Mouse (Mus musculus) ES-Bruce4 (cell line): ENCODE data around the gene Slc38a9. TPM values are rescaled to one million over a fixed set of nuclear protein-coding genes. Genes with fewer than 3 reads are reported as not detected.

Experiments used
- H3K27ac ChIP-seq: 2 replicates; pipeline ENCODE4 v1.5.1; 2012; ENCODE audit warnings: low read length, inconsistent platforms; ENCODE audit not compliant: insufficient read depth
- H3K27me3 ChIP-seq: 2 replicates; pipeline ENCODE4 v1.6.1; 2012; ENCODE audit warnings: mild to moderate bottlenecking, low read length, inconsistent platforms; ENCODE audit not compliant: control insufficient read depth, poor library complexity, insufficient read depth, severe bottlenecking
- H3K36me3 ChIP-seq: 2 replicates; pipeline ENCODE4 v1.6.1; 2012; ENCODE audit warnings: inconsistent platforms, mild to moderate bottlenecking, low read length, moderate library complexity; ENCODE audit not compliant: control insufficient read depth, poor library complexity, insufficient read depth, severe bottlenecking
- H3K4me1 ChIP-seq: one replicate; pipeline ENCODE4 v1.8.1; 2011; ENCODE audit warnings: low read length; ENCODE audit not compliant: control insufficient read depth, insufficient read depth
- H3K4me3 ChIP-seq: 2 replicates; pipeline ENCODE4 v1.5.1; 2011; ENCODE audit warnings: low read depth, mild to moderate bottlenecking, low read length
- H3K9ac ChIP-seq: 2 replicates; pipeline ENCODE4 v1.6.1; 2012; ENCODE audit warnings: low read depth, mild to moderate bottlenecking, inconsistent platforms; ENCODE audit not compliant: poor library complexity, severe bottlenecking
- H3K9me3 ChIP-seq: replicated peaks from 2 replicates; pipeline ENCODE4 v1.6.1; 2012; ENCODE audit warnings: mild to moderate bottlenecking, low read length, inconsistent platforms; ENCODE audit not compliant: control insufficient read depth, poor library complexity, insufficient read depth, severe bottlenecking
- CTCF ChIP-seq: IDR thresholded peaks from one replicate; pipeline ENCODE4 v1.8.1; 2011; ENCODE audit warnings: low read depth, low read length
- EP300 ChIP-seq: IDR thresholded peaks from 2 replicates; pipeline ENCODE4 v1.6.1; 2011; ENCODE audit warnings: low read depth, low read length; ENCODE audit not compliant: insufficient read depth
- POLR2A ChIP-seq: IDR thresholded peaks from one replicate; pipeline ENCODE4 v1.8.1; 2011; ENCODE audit warnings: low read length; ENCODE audit not compliant: insufficient read depth
- polyA plus RNA-seq: library from polyadenylated mRNA; stranded (reverse); fragments of >200 nt; gene quantifications from 2 replicates; pipeline ENCODE4 v1.2.4, GENCODE M21; 2011; ENCODE audit warnings: low read depth; ENCODE audit not compliant: missing spikeins, insufficient read depth, insufficient read length

Gene Slc38a9
- polyA plus RNA-seq, 1 experiment, result 16.9 TPM

- no peak overlapping the region for H3K9ac ChIP-seq
- no peak for TF ChIP-seq POLR2A
- no peaks in the 10 kb centered on the region for H3K27me3 ChIP-seq
Observed at GRCm38 (mm10) chr13:112745936-112746694, 85.6 kb downstream of the Slc38a9 start.

GRCm38 (mm10) chr13:112746695-112747055, 86.1 kb downstream of the Slc38a9 start:
- peaks cover 8% of the 10 kb centered on the region for H3K4me1 ChIP-seq
- H3K27ac ChIP-seq, result no peak overlapping the region
- H3K9me3 ChIP-seq, result no peaks in the 10 kb centered on the region
- no peak overlapping the region for H3K4me3 ChIP-seq
- H3K27me3 ChIP-seq, result no peaks in the 10 kb centered on the region
- H3K9ac ChIP-seq, result no peak overlapping the region
- TF ChIP-seq POLR2A (no peak), EP300 (no peak), CTCF (no peak)
- H3K36me3 ChIP-seq, result no peaks in the 10 kb centered on the region

More at GRCm38 (mm10) chr13:112745936-112746694, 85.6 kb downstream of the Slc38a9 start:
- H3K4me1 ChIP-seq, result peaks cover 8% of the 10 kb centered on the region
- no peak overlapping the region for H3K27ac ChIP-seq
- no peak overlapping the region for H3K4me3 ChIP-seq
- no peaks in the 10 kb centered on the region for H3K9me3 ChIP-seq
- H3K36me3 ChIP-seq, result no peaks in the 10 kb centered on the region

GRCm38 (mm10) chr13:112747808-112748430, 87.4 kb downstream of the Slc38a9 start:
- no peak overlapping the region for H3K27ac ChIP-seq
- H3K9me3 ChIP-seq, result no peaks in the 10 kb centered on the region
- H3K4me1 ChIP-seq, result peaks cover 8% of the 10 kb centered on the region
- H3K36me3 ChIP-seq, result no peaks in the 10 kb centered on the region
- H3K27me3 ChIP-seq, result no peaks in the 10 kb centered on the region
- no peak overlapping the region for H3K9ac ChIP-seq
- H3K4me3 ChIP-seq, result no peak overlapping the region
- TF ChIP-seq POLR2A (no peak), EP300 (no peak), CTCF (no peak)

- Histone ChIP-seq H3K36me3 (no peaks in the 10 kb centered on the region), H3K27ac (no peak overlapping the region), H3K4me1 (peaks cover 8% of the 10 kb centered on the region), H3K27me3 (no peaks in the 10 kb centered on the region), H3K4me3 (no peak overlapping the region), H3K9ac (no peak overlapping the region), H3K9me3 (no peaks in the 10 kb centered on the region)
- TF ChIP-seq EP300, result no peak
- TF ChIP-seq CTCF, result no peak
- TF ChIP-seq POLR2A, result no peak
Observed at GRCm38 (mm10) chr13:112748808-112749510, 88.4 kb downstream of the Slc38a9 start.

- no peak for TF ChIP-seq CTCF
- TF ChIP-seq EP300, result no peak
- TF ChIP-seq POLR2A, result no peak
- no peak overlapping the region for H3K27ac ChIP-seq
- H3K36me3 ChIP-seq, result no peaks in the 10 kb centered on the region
- no peak overlapping the region for H3K4me3 ChIP-seq
- H3K9ac ChIP-seq, result no peak overlapping the region
- no peaks in the 10 kb centered on the region for H3K9me3 ChIP-seq
- peaks cover 9% of the 10 kb centered on the region for H3K4me1 ChIP-seq
- H3K27me3 ChIP-seq, result no peaks in the 10 kb centered on the region
Observed at GRCm38 (mm10) chr13:112749881-112750280, 89.3 kb downstream of the Slc38a9 start.
